Mouse (Mus musculus) intestine, embryonic 14.5 days (tissue): ENCODE data around the gene Atp6v0a1. TPM values are rescaled to one million over a fixed set of nuclear protein-coding genes. Genes with fewer than 3 reads are reported as not detected.

Experiments used
- ATAC-seq: fragments of 200-750 bp; cut with Nextera tagmentation; replicated peaks from 2 replicates; pipeline ENCODE4 v1.8.0; 2017; ENCODE audit warnings: low read depth, moderate number of reproducible peaks, moderate TSS enrichment, moderate library complexity; ENCODE audit not compliant: low FRiP score, low TSS enrichment
- DNase-seq: peaks from one replicate; pipeline ENCODE4 v3.0.0-alpha.2; 2018; ENCODE audit warnings: low spot score
- H3K27ac ChIP-seq: fragments of 300-500 bp; sonication (generic); 2 replicates; pipeline ENCODE4 v1.5.1; 2014; ENCODE audit warnings: low read depth, mild to moderate bottlenecking, control low read depth
- H3K27me3 ChIP-seq: fragments of 300-500 bp; sonication (generic); replicated peaks from 2 replicates; pipeline ENCODE4 v1.6.1; 2014; ENCODE audit warnings: low read length, control low read depth; ENCODE audit not compliant: control insufficient read depth, insufficient read depth
- H3K36me3 ChIP-seq: fragments of 300-500 bp; sonication (generic); 2 replicates; pipeline ENCODE4 v1.6.1; 2014; ENCODE audit warnings: low read length, control low read depth; ENCODE audit not compliant: control insufficient read depth, insufficient read depth
- H3K4me1 ChIP-seq: fragments of 300-500 bp; sonication (generic); replicated peaks from 2 replicates; pipeline ENCODE4 v1.6.1; 2014; ENCODE audit warnings: low read length, control low read depth, mixed read lengths; ENCODE audit not compliant: control insufficient read depth, insufficient read depth
- H3K4me2 ChIP-seq: fragments of 300-500 bp; sonication (generic); 2 replicates; pipeline ENCODE4 v1.6.1; 2014; ENCODE audit warnings: low read length
- H3K4me3 ChIP-seq: fragments of 300-500 bp; sonication (generic); 2 replicates; pipeline ENCODE4 v1.5.1; 2014; ENCODE audit warnings: low read depth, low read length, control low read depth, mixed read lengths
- H3K9ac ChIP-seq: fragments of 300-500 bp; sonication (generic); 2 replicates; pipeline ENCODE4 v1.6.1; 2014; ENCODE audit warnings: mild to moderate bottlenecking, low read length
- H3K9me3 ChIP-seq: fragments of 300-500 bp; sonication (generic); 2 replicates; pipeline ENCODE4 v1.6.1; 2016; ENCODE audit warnings: low read length, control low read depth; ENCODE audit not compliant: control insufficient read depth
- WGBS: fragments of 180-500 bp; shearing (Covaris S2); extraction: QIAGEN DNeasy Blood & Tissue Kit; methylation state at CpG from one replicate; pipeline ENCODE4 v1.1.7; 2014; 5-methylcytosine and 5-hydroxymethylcytosine counted together
- polyA plus RNA-seq: library from polyadenylated mRNA; unstranded; fragments of >200 nt; fragmentation: Nextera tagmentation; extraction: Ambion mirVana; gene quantifications from 2 replicates; pipeline ENCODE4 v1.2.1, GENCODE M21; 2014

Atp6v0a1 gene
- polyA plus RNA-seq, 1 experiment from 2014 or later = 30.6 TPM

DNA sequence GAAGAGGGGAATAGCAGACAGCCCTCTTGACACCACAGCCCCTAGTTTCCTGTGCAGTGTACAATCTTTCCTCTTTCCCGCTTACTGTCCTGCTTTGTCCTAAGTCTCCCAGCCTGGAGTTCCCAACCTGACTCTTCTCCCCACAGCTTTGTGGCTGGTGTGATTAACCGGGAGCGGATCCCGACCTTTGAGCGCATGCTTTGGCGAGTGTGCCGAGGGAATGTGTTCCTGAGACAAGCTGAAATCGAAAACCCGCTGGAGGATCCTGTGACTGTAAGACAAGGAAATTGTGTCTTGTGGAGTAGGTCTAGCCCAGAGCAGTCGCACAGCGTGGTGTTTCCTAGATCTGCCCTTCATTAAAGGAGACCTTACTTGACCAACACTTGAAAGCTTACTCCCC is 17.9 kb downstream of the Atp6v0a1 start:
- no peak overlapping the region for H3K27ac ChIP-seq
- DNase-seq = no peak
- WGBS = 93% methylated on average over 11 of the region's 11 CpGs

GRCm38 (mm10) chr11:101029320-101029719 is 20.1 kb downstream of the Atp6v0a1 start:
- 92% methylated on average over 8 of the region's 8 CpGs for WGBS
- peaks cover 65% of the 10 kb centered on the region for H3K36me3 ChIP-seq

More for the DNA sequence above, 17.9 kb downstream of the Atp6v0a1 start:
- Histone ChIP-seq H3K4me3 (no peak overlapping the region), H3K36me3 (peaks cover 63% of the 10 kb centered on the region), H3K9ac (no peak overlapping the region), H3K4me2 (no peak overlapping the region), H3K27me3 (no peaks in the 10 kb centered on the region), H3K4me1 (no peaks in the 10 kb centered on the region), H3K9me3 (no peaks in the 10 kb centered on the region)
- ATAC-seq = no peak

DNA sequence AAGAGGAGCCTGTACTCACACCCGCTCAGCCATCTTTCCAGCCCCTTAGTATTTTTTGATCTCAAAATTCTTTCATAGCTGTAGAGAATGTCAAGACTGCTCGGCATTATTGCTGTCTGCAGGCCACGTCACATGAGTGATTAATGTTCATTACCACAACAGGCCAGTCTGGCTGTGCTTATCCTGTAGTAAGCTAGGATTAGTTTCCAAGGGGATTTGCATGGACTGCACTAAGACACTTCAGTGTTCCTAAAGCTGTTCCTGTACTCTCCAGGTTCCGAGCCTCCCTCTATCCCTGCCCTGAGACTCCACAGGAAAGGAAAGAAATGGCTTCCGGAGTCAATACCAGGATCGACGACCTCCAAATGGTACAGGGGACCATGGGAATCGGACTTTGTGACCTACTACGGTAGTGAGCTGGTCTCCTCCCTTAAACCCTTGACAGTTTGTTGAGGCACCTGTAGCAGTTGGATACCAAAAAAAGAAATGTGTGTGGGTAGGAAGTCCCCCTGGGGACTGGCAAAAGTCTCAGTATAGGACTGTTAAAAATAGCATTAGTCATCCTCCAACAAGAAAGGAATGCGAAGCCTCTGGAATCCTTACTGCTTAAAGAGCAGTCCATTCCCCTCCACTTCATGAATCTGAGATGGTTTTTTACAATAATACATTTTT is 21.0 kb downstream of the Atp6v0a1 start:
- H3K36me3 ChIP-seq = peaks cover 65% of the 10 kb centered on the region

More at GRCm38 (mm10) chr11:101029320-101029719, 20.1 kb downstream of the Atp6v0a1 start:
- Histone ChIP-seq H3K27me3 (no peaks in the 10 kb centered on the region), H3K9me3 (no peaks in the 10 kb centered on the region), H3K27ac (no peak overlapping the region), H3K9ac (no peak overlapping the region), H3K4me2 (no peak overlapping the region), H3K4me1 (no peaks in the 10 kb centered on the region), H3K4me3 (no peak overlapping the region)
- ATAC-seq (no peak), DNase-seq (no peak)

DNA sequence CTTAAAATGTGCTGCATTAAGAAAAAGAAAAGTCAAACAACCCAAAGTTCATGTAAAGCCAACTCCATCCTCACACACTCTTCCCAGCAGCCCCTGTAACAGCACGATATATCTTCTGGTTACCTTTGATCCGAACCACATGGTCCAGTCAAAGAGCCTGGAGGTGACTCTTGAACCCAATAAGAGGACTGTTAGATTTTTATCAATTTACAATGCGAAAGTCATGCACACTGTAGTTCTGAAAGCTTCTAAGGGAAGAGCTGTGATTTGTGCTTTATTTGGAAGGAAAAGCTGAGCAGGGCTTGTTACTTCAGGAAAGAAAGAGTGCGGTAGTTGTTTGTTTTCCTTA is 21.5 kb downstream of the Atp6v0a1 start:
- H3K9me3 ChIP-seq = no peaks in the 10 kb centered on the region
- 78% methylated on average over 4 of the region's 4 CpGs for WGBS
- H3K27ac ChIP-seq = no peak overlapping the region
- DNase-seq (no peak), ATAC-seq (no peak)
- no peak overlapping the region for H3K4me2 ChIP-seq
- H3K36me3 ChIP-seq = peaks cover 67% of the 10 kb centered on the region
- no peaks in the 10 kb centered on the region for H3K27me3 ChIP-seq
- no peak overlapping the region for H3K4me3 ChIP-seq
- no peak overlapping the region for H3K9ac ChIP-seq
- H3K4me1 ChIP-seq = no peaks in the 10 kb centered on the region

More for the DNA sequence above, 21.0 kb downstream of the Atp6v0a1 start:
- H3K9ac ChIP-seq = no peak overlapping the region
- no peak for DNase-seq
- ATAC-seq = no peak
- H3K9me3 ChIP-seq = no peaks in the 10 kb centered on the region
- H3K27me3 ChIP-seq = no peaks in the 10 kb centered on the region
- H3K4me2 ChIP-seq = no peak overlapping the region
- no peak overlapping the region for H3K27ac ChIP-seq
- WGBS = 83% methylated on average over 10 of the region's 10 CpGs
- no peak overlapping the region for H3K4me3 ChIP-seq
- no peaks in the 10 kb centered on the region for H3K4me1 ChIP-seq

DNA sequence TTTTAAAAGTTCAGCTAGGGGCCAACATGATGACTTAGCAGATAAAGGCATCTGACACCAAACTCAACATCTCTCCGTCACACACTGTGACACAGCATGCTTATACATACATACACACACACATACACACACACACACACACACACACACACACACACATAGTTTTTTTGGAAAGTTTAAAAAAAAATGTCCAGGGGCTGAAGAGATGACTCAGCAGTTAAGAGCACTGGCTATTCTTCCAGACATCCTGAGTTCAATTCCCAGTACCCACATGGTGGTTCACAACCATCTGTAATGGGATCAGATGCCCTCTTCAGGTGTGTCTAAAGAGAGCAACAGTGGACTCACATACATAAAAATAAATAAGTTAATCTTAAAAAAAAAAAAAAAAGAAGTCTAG is 22.2 kb downstream of the Atp6v0a1 start:
- Histone ChIP-seq H3K27me3 (no peaks in the 10 kb centered on the region), H3K9ac (no peak overlapping the region), H3K4me1 (no peaks in the 10 kb centered on the region), H3K36me3 (peaks cover 71% of the 10 kb centered on the region), H3K4me3 (no peak overlapping the region), H3K9me3 (no peaks in the 10 kb centered on the region), H3K4me2 (no peak overlapping the region), H3K27ac (no peak overlapping the region)
- DNase-seq (no peak), ATAC-seq (no peak)
- 95% methylated on average over 1 of the region's 1 CpGs for WGBS

DNA sequence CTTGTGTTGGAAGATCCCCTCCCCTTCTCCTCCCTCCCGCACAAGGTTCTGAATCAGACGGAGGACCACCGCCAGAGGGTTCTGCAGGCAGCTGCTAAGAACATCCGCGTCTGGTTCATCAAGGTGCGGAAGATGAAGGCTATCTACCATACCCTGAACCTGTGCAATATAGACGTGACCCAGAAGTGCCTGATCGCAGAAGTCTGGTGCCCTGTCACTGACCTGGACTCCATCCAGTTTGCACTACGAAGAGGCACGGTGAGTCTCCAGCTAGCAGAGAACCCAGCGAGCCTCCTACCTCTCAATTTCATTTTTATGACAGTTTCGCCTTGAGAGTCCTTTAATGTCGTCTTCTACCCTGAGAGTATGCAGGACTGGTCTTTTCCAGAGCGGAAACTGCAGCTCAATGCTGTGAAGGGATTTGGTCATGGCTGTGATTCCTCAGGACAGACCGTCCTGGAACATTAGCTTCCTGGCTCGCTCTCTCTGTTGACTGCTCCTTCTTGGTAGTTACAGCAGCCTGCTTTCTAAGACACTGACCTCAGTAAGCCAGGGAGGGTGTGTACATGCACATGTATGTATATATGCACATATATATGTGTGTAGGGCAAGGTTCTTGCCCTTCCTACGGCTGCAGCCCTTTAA is 24.7 kb downstream of the Atp6v0a1 start:
- ATAC-seq (no peak), DNase-seq (no peak)
- Histone ChIP-seq H3K9me3 (no peaks in the 10 kb centered on the region), H3K27me3 (no peaks in the 10 kb centered on the region), H3K4me2 (no peak overlapping the region), H3K36me3 (peaks cover 81% of the 10 kb centered on the region), H3K27ac (no peak overlapping the region), H3K9ac (no peak overlapping the region), H3K4me3 (no peak overlapping the region), H3K4me1 (no peaks in the 10 kb centered on the region)
- 90% methylated on average over 17 of the region's 17 CpGs for WGBS

GRCm38 (mm10) chr11:101034614-101035327 is 25.5 kb downstream of the Atp6v0a1 start:
- H3K4me3 ChIP-seq = no peak overlapping the region
- no peak for DNase-seq
- H3K36me3 ChIP-seq = peaks cover 81% of the 10 kb centered on the region
- H3K9ac ChIP-seq = no peak overlapping the region
- ATAC-seq = no peak
- H3K27ac ChIP-seq = no peak overlapping the region
- H3K4me2 ChIP-seq = no peak overlapping the region
- WGBS = 91% methylated on average over 8 of the region's 8 CpGs
- no peaks in the 10 kb centered on the region for H3K9me3 ChIP-seq
- no peaks in the 10 kb centered on the region for H3K4me1 ChIP-seq
- no peaks in the 10 kb centered on the region for H3K27me3 ChIP-seq

GRCm38 (mm10) chr11:101035328-101035695 is 26.1 kb downstream of the Atp6v0a1 start:
- no peaks in the 10 kb centered on the region for H3K27me3 ChIP-seq
- H3K4me3 ChIP-seq = no peak overlapping the region
- H3K4me1 ChIP-seq = no peaks in the 10 kb centered on the region
- H3K9ac ChIP-seq = no peak overlapping the region
- H3K4me2 ChIP-seq = no peak overlapping the region
- H3K36me3 ChIP-seq = peaks cover 81% of the 10 kb centered on the region
- H3K27ac ChIP-seq = no peak overlapping the region
- ATAC-seq = no peak
- H3K9me3 ChIP-seq = no peaks in the 10 kb centered on the region
- 85% methylated on average over 4 of the region's 4 CpGs for WGBS
- DNase-seq = no peak
